Mouse (Mus musculus) frontal cortex, adult 2 months (tissue): ENCODE data around the gene Mpig6b. TPM values are rescaled to one million over a fixed set of nuclear protein-coding genes. Genes with fewer than 3 reads are reported as not detected.
A peak's percentile ranks its signal among the peaks of the same experiment; 100 is the strongest.
"Not testable (repeated sequence)": the region's sequence is repeated elsewhere in the genome, so short reads cannot be mapped to it uniquely, and the experiment has no call there.

Experiments used
- DNase-seq, 2 experiments: peaks; one replicate each; pipeline ENCODE4 v3.0.0; 2022; ENCODE audit warnings: low spot score in 1 of 2; ENCODE audit errors: extremely low spot score in 1 of 2
- polyA plus RNA-seq: library from polyadenylated mRNA; depleted of rRNA; stranded (reverse); fragments of >200 nt; gene quantifications from 2 replicates; pipeline ENCODE4 v1.2.3, GENCODE M21; 2012

Mpig6b gene
- polyA plus RNA-seq, 1 experiment = 0.04 TPM

GRCm38 (mm10) chr17:35044904-35045806 lies 20.8 kb downstream of the Mpig6b start:
- DNase-seq = no peak

DNA sequence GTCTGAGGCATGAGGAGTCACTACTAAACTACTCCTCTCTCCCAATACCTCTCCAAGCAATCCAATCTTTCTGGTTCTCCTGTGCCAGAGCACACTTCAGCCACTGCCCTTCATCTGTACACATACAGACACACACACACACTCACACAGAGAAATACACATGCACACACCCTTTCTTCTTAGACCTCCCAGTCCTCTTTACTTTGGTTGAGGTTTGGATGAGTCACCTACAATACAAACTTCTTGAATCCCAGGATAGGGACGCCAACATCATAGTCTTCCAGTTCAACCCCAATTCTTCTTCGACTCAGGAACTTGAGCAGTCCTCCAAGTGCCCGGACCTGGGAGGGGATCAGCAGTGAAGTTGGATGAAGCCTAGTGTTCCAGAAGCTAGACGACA lies 22.2 kb downstream of the Mpig6b start:
- no peak for DNase-seq

GRCm38 (mm10) chr17:35039121-35039873 lies 26.7 kb downstream of the Mpig6b start:
- DNase-seq = peak; percentile 37 to 56

DNA sequence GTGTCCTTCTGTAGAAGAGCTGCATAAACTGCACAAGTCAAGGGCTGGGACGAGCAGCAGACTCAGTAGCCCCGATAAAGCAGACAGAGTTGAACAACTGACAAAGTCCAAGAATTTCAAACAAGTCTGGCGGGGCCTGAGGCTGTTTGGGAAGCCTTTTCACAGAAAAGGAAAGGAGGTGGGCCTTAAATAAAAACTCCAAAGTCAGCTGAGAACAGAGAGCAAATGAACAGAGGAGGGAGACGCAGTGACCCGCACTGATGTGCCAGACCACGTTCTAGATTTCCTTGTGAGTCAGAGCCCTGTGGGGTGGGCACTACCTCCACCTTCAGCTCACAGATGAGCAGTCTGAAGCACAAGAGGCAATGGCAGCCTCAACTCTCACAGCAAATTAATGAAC lies 31.1 kb downstream of the Mpig6b start:
- DNase-seq = no peak

- DNase-seq = not testable (repeated sequence)
Measured at GRCm38 (mm10) chr17:35033703-35034102, 32.3 kb downstream of the Mpig6b start.

GRCm38 (mm10) chr17:35032323-35032870 lies 33.6 kb downstream of the Mpig6b start:
- no peak for DNase-seq

GRCm38 (mm10) chr17:35031880-35032279 lies 34.1 kb downstream of the Mpig6b start:
- DNase-seq = no peak

GRCm38 (mm10) chr17:35031272-35031671 lies 34.7 kb downstream of the Mpig6b start:
- DNase-seq = no peak

- no peak for DNase-seq
Measured at GRCm38 (mm10) chr17:35029691-35030532, 36.1 kb downstream of the Mpig6b start.

DNA sequence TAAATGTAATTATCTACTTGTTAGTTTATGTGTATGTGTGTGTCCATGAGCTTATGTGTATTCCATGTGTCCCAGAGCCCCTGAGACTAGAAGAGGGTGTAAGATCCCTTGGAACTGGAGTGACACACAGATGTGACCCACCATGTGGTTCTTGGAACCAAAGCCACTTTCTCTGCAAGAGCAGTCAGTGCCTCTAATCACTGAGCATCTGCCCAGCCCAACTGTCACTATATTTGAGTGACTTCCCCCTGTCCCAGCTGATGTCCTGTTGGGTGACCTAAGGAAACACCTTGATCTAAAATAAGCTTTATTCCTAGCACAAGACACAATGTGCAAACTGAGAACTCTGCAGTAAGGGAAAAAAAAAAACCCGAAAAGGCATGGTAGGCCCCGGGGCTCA lies 37.7 kb downstream of the Mpig6b start:
- DNase-seq = no peak

GRCm38 (mm10) chr17:35027277-35028068 lies 38.5 kb downstream of the Mpig6b start, which contains the start of gene Sapcd1:
Gene Sapcd1, minus strand, starts transcription at chr17:35028016.
- DNase-seq = no peak

DNA sequence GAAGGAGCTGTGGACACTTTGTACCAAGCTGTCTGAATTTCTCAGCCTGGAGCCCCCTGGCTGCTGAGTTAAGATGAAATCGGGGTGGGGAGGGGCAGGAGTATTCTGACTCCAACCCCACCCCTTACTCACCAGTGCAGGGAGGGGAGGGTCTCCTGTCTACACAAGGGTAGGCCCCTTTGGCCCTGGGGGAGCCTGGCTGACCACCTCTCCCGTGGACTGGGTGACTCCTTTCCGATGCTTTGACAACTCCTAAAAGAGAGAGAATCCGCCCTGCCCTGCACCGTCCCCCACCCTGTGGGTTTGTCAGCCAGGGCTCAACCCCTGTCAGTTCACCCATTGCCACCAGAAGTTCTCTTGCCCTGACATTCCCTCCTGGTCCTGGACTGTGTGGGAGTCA lies 39.8 kb downstream of the Mpig6b start:
- DNase-seq = no peak

GRCm38 (mm10) chr17:35024691-35025488 lies 41.1 kb downstream of the Mpig6b start:
- DNase-seq = no peak

- DNase-seq = no peak
Measured at GRCm38 (mm10) chr17:35024261-35024660, 41.7 kb downstream of the Mpig6b start.

GRCm38 (mm10) chr17:35023756-35024155 lies 42.2 kb downstream of the Mpig6b start:
- DNase-seq = no peak

DNA sequence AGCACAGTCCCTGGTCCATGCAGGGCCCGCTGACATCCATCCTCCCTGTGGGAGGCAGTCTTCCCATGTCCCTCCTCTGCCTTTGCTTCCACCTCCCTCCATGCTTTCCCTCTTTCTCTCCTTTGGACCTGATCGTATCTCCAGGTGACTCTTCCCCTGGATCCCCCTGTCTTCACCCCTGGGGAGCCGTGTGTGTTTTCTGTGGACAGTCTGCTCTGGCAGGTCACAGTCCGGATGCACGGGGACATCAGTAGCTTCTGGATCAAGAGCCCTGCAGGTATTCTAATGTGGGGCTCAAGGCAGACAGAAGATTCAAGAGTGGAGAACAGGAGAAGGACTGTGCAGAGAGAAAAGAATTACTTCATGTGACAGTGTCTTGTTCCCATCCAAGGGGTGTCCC lies 42.8 kb downstream of the Mpig6b start:
- DNase-seq = no peak

GRCm38 (mm10) chr17:35022541-35023060 lies 43.4 kb downstream of the Mpig6b start:
- no peak for DNase-seq

- DNase-seq = no peak
Measured at GRCm38 (mm10) chr17:35021842-35022477, 44.0 kb downstream of the Mpig6b start.
